Mouse (Mus musculus) C2C12 (cell line): ENCODE results near the gene Pitpnm1. TPM values are rescaled to one million over a fixed set of nuclear protein-coding genes. Genes with fewer than 3 reads are reported as not detected.

Source experiments
- H3K27me3 ChIP-seq: one replicate; pipeline ENCODE4 v1.6.1; 2011; ENCODE audit not compliant: control insufficient read depth, insufficient read depth, insufficient read length
- H3K36me3 ChIP-seq: one replicate; pipeline ENCODE4 v1.6.1; 2011; ENCODE audit not compliant: control insufficient read depth, insufficient read depth
- H3K4me3 ChIP-seq: one replicate; pipeline ENCODE4 v1.5.1; 2011; ENCODE audit warnings: mild to moderate bottlenecking, control low read depth; ENCODE audit not compliant: poor library complexity, insufficient read depth, severe bottlenecking
- H3K79me2 ChIP-seq: one replicate; pipeline ENCODE4 v1.6.1; 2011; ENCODE audit not compliant: control insufficient read depth, insufficient read depth
- H3K79me3 ChIP-seq: one replicate; pipeline ENCODE4 v1.6.1; 2011; ENCODE audit warnings: low read depth, control low read depth
- H3ac ChIP-seq: one replicate; pipeline ENCODE3; 2011; ENCODE audit warnings: low read depth; ENCODE audit not compliant: control insufficient read depth, insufficient read length
- CEBPB ChIP-seq: IDR thresholded peaks from one replicate; pipeline ENCODE4 v1.6.1; 2011; ENCODE audit warnings: low read depth, mild to moderate bottlenecking, control low read depth, moderate library complexity
- CTCF ChIP-seq: IDR thresholded peaks from one replicate; pipeline ENCODE4 v1.5.1; 2011; ENCODE audit not compliant: control insufficient read depth, insufficient read depth, insufficient read length
- FOSL1 ChIP-seq: IDR thresholded peaks from one replicate; pipeline ENCODE4 v1.8.0; 2011; ENCODE audit warnings: mild to moderate bottlenecking, low read length; ENCODE audit not compliant: poor library complexity, insufficient read depth, severe bottlenecking
- MAX ChIP-seq: IDR thresholded peaks from one replicate; pipeline ENCODE4 v1.6.1; 2011; ENCODE audit warnings: mild to moderate bottlenecking, control low read depth
- MYOD1 ChIP-seq: IDR thresholded peaks from one replicate; pipeline ENCODE4 v1.6.1; 2011; ENCODE audit warnings: low read depth; ENCODE audit not compliant: control insufficient read depth, insufficient read length
- MYOG ChIP-seq: IDR thresholded peaks from one replicate; pipeline ENCODE4 v1.6.1; 2011; ENCODE audit not compliant: control insufficient read depth, insufficient read length; ENCODE audit errors: extremely low read depth
- USF1 ChIP-seq: IDR thresholded peaks from one replicate; pipeline ENCODE4 v1.6.1; 2011; ENCODE audit warnings: low read depth, mild to moderate bottlenecking, control low read depth, moderate library complexity
- polyA plus RNA-seq: library from polyadenylated mRNA; unstranded; fragments of >200 nt; fragmentation: generic; extraction: Trizol; gene quantifications from one replicate; pipeline ENCODE4 v1.2.1, GENCODE M21; 2012; ENCODE audit warnings: missing spikeins

Gene Pitpnm1
- polyA plus RNA-seq, 1 experiment: 43.1 TPM

DNA sequence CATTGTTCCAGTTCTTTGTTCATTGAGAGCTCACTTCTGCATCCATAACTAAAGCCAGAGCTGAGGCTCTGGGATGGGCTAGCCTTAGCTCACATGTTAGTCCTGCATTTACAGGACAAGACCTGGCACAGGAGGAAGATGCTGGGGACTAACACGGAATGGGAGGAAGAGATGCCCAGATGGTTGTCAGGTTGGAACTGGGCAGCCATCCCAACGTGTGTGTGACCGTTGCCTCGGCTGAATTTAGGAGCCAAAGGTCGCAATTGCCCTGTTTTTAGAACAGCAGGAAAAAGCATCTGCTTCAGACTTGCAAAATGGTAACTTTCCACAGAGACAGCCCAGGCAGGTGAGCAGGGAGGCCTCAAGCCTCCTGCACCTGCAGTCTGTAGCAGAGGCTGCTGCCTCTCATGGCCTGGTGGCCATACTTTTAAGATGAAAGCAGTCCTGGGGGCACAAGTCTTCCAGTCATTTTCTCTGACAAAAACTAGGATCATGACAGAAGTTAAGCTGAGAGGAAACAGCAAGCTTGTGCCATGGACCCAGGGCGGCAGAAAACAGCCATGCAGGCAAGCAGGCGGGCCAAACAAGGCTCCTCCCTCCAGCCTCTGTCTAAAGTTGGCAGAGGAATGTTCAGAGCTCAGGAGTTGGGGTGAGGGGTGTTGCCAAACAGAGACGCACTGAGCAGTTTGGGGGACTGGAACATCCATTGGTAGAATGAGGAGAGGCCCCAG lies 44.4 kb upstream of the Pitpnm1 start:
- Histone ChIP-seq H3ac (no peak overlapping the region), H3K36me3 (no peaks in the 10 kb centered on the region), H3K79me2 (no peaks in the 10 kb centered on the region), H3K27me3 (no peaks in the 10 kb centered on the region), H3K79me3 (no peaks in the 10 kb centered on the region), H3K4me3 (no peak overlapping the region)
- no peak for TF ChIP-seq USF1
- no peak for TF ChIP-seq MAX
- TF ChIP-seq CEBPB: no peak
- no peak for TF ChIP-seq MYOG
- TF ChIP-seq MYOD1: no peak
- no peak for TF ChIP-seq FOSL1
- TF ChIP-seq CTCF: no peak

- Histone ChIP-seq H3K79me3 (no peaks in the 10 kb centered on the region), H3K36me3 (no peaks in the 10 kb centered on the region), H3K27me3 (no peaks in the 10 kb centered on the region), H3K79me2 (no peaks in the 10 kb centered on the region), H3K4me3 (no peak overlapping the region), H3ac (no peak overlapping the region)
- TF ChIP-seq CEBPB (no peak), FOSL1 (no peak), CTCF (no peak), USF1 (no peak), MYOD1 (no peak), MYOG (no peak), MAX (no peak)
These were observed 43.7 kb upstream of the Pitpnm1 start for GRCm38 (mm10) chr19:4055947-4056693.

GRCm38 (mm10) chr19:4056727-4057126 lies 43.1 kb upstream of the Pitpnm1 start:
- H3K79me3 ChIP-seq: no peaks in the 10 kb centered on the region
- no peaks in the 10 kb centered on the region for H3K79me2 ChIP-seq
- H3K4me3 ChIP-seq: no peak overlapping the region
- no peak for TF ChIP-seq FOSL1
- no peak for TF ChIP-seq USF1
- TF ChIP-seq CTCF: no peak
- no peak for TF ChIP-seq MYOD1
- no peak for TF ChIP-seq MYOG
- no peak for TF ChIP-seq MAX
- no peak for TF ChIP-seq CEBPB
- no peaks in the 10 kb centered on the region for H3K36me3 ChIP-seq
- H3K27me3 ChIP-seq: no peaks in the 10 kb centered on the region
- no peak overlapping the region for H3ac ChIP-seq

DNA sequence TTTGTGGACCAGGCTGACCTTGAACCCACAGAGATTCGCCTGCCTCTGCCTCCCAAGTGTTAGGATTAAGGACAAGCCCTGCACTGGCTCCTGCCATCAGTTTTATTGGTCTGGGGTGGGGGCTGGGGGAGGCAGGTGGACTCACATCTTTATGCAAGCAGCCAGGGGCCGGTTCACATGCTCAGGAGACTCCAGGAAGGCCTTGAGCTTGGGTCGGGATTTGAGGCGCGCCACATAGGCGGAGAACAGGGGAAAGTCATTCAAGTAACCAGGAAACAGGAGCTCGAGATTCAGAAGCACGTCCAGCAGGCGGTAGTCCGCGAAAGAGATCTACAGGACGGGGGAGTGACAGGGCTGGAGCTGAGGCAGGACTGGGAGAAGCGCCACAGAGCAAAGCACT lies 42.4 kb upstream of the Pitpnm1 start:
- Histone ChIP-seq H3K79me3 (no peaks in the 10 kb centered on the region), H3K79me2 (no peaks in the 10 kb centered on the region), H3ac (no peak overlapping the region), H3K4me3 (no peak overlapping the region), H3K27me3 (no peaks in the 10 kb centered on the region), H3K36me3 (no peaks in the 10 kb centered on the region)
- TF ChIP-seq USF1 (no peak), CTCF (no peak), MYOD1 (no peak), CEBPB (no peak), FOSL1 (no peak), MAX (no peak), MYOG (no peak)

DNA sequence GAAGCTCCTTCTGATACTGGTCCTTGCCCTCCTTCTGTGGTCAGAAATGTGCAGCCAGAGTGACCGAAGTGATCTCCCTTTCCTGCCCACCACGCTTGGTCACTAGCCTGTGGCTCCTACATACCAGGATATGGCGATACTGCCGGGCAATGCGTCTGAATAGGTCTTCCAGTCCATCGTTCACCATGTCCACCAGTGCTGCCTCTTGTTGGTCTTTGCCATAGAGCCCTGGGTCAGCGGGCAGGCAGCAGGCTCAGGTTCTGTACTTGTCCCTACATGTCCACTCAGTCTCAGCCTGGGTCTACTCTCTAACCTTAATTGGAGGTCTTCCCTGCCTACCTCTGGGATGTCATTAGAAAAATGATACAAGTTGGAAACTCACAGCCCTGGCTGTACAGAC lies 41.8 kb upstream of the Pitpnm1 start:
- Histone ChIP-seq H3K79me2 (no peaks in the 10 kb centered on the region), H3K36me3 (no peaks in the 10 kb centered on the region), H3K79me3 (no peaks in the 10 kb centered on the region), H3K27me3 (no peaks in the 10 kb centered on the region), H3ac (no peak overlapping the region), H3K4me3 (no peak overlapping the region)
- TF ChIP-seq USF1 (no peak), CTCF (no peak), MYOD1 (no peak), CEBPB (no peak), MAX (no peak), FOSL1 (no peak), MYOG (no peak)
